Mouse (Mus musculus) forebrain, embryonic 12.5 days (tissue): Measurements from ENCODE around the gene Rnf144b. TPM values are rescaled to one million over a fixed set of nuclear protein-coding genes. Genes with fewer than 3 reads are reported as not detected.

Experiments used
- ATAC-seq: fragments of 200-750 bp; cut with Nextera tagmentation; 2 replicates; pipeline ENCODE4 v1.8.0; 2017; ENCODE audit warnings: moderate TSS enrichment; ENCODE audit not compliant: low FRiP score
- H3K27ac ChIP-seq: fragments of 300-500 bp; sonication (generic); 2 replicates; pipeline ENCODE4 v1.5.1; 2016; ENCODE audit warnings: mild to moderate bottlenecking
- H3K27me3 ChIP-seq: fragments of 300-500 bp; sonication (generic); 2 replicates; pipeline ENCODE4 v1.6.1; 2016; ENCODE audit warnings: mild to moderate bottlenecking
- H3K36me3 ChIP-seq: fragments of 300-500 bp; sonication (generic); replicated peaks from 2 replicates; pipeline ENCODE4 v1.6.1; 2016; ENCODE audit warnings: mild to moderate bottlenecking
- H3K4me1 ChIP-seq: fragments of 300-500 bp; sonication (generic); 2 replicates; pipeline ENCODE4 v1.6.1; 2016
- H3K4me2 ChIP-seq: fragments of 300-500 bp; sonication (generic); 2 replicates; pipeline ENCODE4 v1.6.1; 2016; ENCODE audit warnings: mild to moderate bottlenecking, moderate library complexity
- H3K4me3 ChIP-seq: fragments of 300-500 bp; sonication (generic); replicated peaks from 2 replicates; pipeline ENCODE4 v1.5.1; 2016; ENCODE audit warnings: mild to moderate bottlenecking
- H3K9ac ChIP-seq: fragments of 300-500 bp; sonication (generic); 2 replicates; pipeline ENCODE4 v1.6.1; 2016; ENCODE audit warnings: mild to moderate bottlenecking
- H3K9me3 ChIP-seq: fragments of 300-500 bp; sonication (generic); 2 replicates; pipeline ENCODE4 v1.6.1; 2016
- WGBS: fragments of 180-500 bp; shearing (Covaris S2); methylation state at CpG from one replicate; pipeline ENCODE4 v1.1.7; 2016; 5-methylcytosine and 5-hydroxymethylcytosine counted together
- polyA plus RNA-seq: library from polyadenylated mRNA; unstranded; fragments of >200 nt; fragmentation: Nextera tagmentation; extraction: Ambion mirVana; gene quantifications from 2 replicates; pipeline ENCODE4 v1.2.1, GENCODE M21; 2016

Rnf144b gene
- polyA plus RNA-seq, 1 experiment from 2014 or later = 0.56 TPM

- no peak for ATAC-seq
- Histone ChIP-seq H3K36me3 (no peaks in the 10 kb centered on the region), H3K4me2 (no peak overlapping the region), H3K4me3 (no peak overlapping the region), H3K9me3 (no peaks in the 10 kb centered on the region), H3K27me3 (peaks cover 2% of the 10 kb centered on the region), H3K9ac (no peak overlapping the region), H3K27ac (no peak overlapping the region), H3K4me1 (no peaks in the 10 kb centered on the region; the same call in 1 of the 2 replicates)
- 82% methylated on average over 4 of the region's 4 CpGs for WGBS
Observed at GRCm38 (mm10) chr13:47187836-47188235, 65.4 kb downstream of the Rnf144b start.

GRCm38 (mm10) chr13:47189971-47190370 lies 67.5 kb downstream of the Rnf144b start:
- WGBS = 93% methylated on average over 7 of the region's 7 CpGs
- no peak overlapping the region for H3K9ac ChIP-seq
- H3K4me2 ChIP-seq = no peak overlapping the region
- H3K27ac ChIP-seq = no peak overlapping the region
- H3K27me3 ChIP-seq = peaks cover 22% of the 10 kb centered on the region
- no peak for ATAC-seq
- H3K4me1 ChIP-seq = peaks cover 14% of the 10 kb centered on the region
- no peak overlapping the region for H3K4me3 ChIP-seq
- H3K9me3 ChIP-seq = no peaks in the 10 kb centered on the region
- H3K36me3 ChIP-seq = no peaks in the 10 kb centered on the region

GRCm38 (mm10) chr13:47192200-47192599 lies 69.7 kb downstream of the Rnf144b start:
- Histone ChIP-seq H3K4me1 (peaks cover 14% of the 10 kb centered on the region), H3K4me2 (no peak overlapping the region), H3K36me3 (no peaks in the 10 kb centered on the region), H3K27me3 (peaks cover 31% of the 10 kb centered on the region), H3K27ac (no peak overlapping the region), H3K9ac (no peak overlapping the region), H3K4me3 (no peak overlapping the region), H3K9me3 (no peaks in the 10 kb centered on the region)
- WGBS = 83% methylated on average over 2 of the region's 2 CpGs
- no peak for ATAC-seq

GRCm38 (mm10) chr13:47192771-47193170 lies 70.3 kb downstream of the Rnf144b start:
- Histone ChIP-seq H3K27ac (no peak overlapping the region), H3K9ac (no peak overlapping the region), H3K27me3 (peaks cover 31% of the 10 kb centered on the region), H3K9me3 (no peaks in the 10 kb centered on the region), H3K4me1 (peaks cover 14% of the 10 kb centered on the region), H3K4me2 (no peak overlapping the region), H3K36me3 (no peaks in the 10 kb centered on the region), H3K4me3 (no peak overlapping the region)
- 66% methylated on average over 5 of the region's 5 CpGs for WGBS
- ATAC-seq = no peak

GRCm38 (mm10) chr13:47193326-47194153 lies 71.1 kb downstream of the Rnf144b start:
- H3K27me3 ChIP-seq = peaks cover 31% of the 10 kb centered on the region
- H3K4me3 ChIP-seq = peak overlapping the region; percentile 50
- peak overlapping the region; percentile 56 for H3K9ac ChIP-seq
- no peaks in the 10 kb centered on the region for H3K9me3 ChIP-seq
- no peaks in the 10 kb centered on the region for H3K36me3 ChIP-seq
- no peak overlapping the region for H3K27ac ChIP-seq
- H3K4me2 ChIP-seq = peak overlapping the region; percentile 89
- WGBS = 8% methylated on average over 32 of the region's 32 CpGs
- ATAC-seq = no peak
- peaks cover 17% of the 10 kb centered on the region for H3K4me1 ChIP-seq

GRCm38 (mm10) chr13:47194695-47195094 lies 72.2 kb downstream of the Rnf144b start:
- Histone ChIP-seq H3K27ac (no peak overlapping the region), H3K9ac (no peak overlapping the region), H3K4me1 (peaks cover 17% of the 10 kb centered on the region), H3K4me3 (0 out of 2 replicates have a peak overlapping the region, but pooled peaks have one; percentile 8), H3K9me3 (no peaks in the 10 kb centered on the region), H3K27me3 (peaks cover 31% of the 10 kb centered on the region), H3K4me2 (peak overlapping the region; percentile 89), H3K36me3 (no peaks in the 10 kb centered on the region)
- WGBS = 36% methylated on average over 11 of the region's 11 CpGs
- no peak for ATAC-seq

GRCm38 (mm10) chr13:47195491-47195890 lies 73.0 kb downstream of the Rnf144b start:
- no peaks in the 10 kb centered on the region for H3K9me3 ChIP-seq
- no peak overlapping the region for H3K27ac ChIP-seq
- peaks cover 31% of the 10 kb centered on the region for H3K27me3 ChIP-seq
- no peak overlapping the region for H3K4me3 ChIP-seq
- no peak overlapping the region for H3K4me2 ChIP-seq
- no peak overlapping the region for H3K9ac ChIP-seq
- WGBS = 79% methylated on average over 4 of the region's 4 CpGs
- no peaks in the 10 kb centered on the region for H3K36me3 ChIP-seq
- ATAC-seq = no peak
- H3K4me1 ChIP-seq = peaks cover 17% of the 10 kb centered on the region

- H3K9me3 ChIP-seq = no peaks in the 10 kb centered on the region
- no peaks in the 10 kb centered on the region for H3K36me3 ChIP-seq
- 92% methylated on average over 12 of the region's 12 CpGs for WGBS
- H3K4me2 ChIP-seq = no peak overlapping the region
- ATAC-seq = no peak
- no peak overlapping the region for H3K9ac ChIP-seq
- peaks cover 4% of the 10 kb centered on the region; the same call in 1 of the 2 replicates for H3K4me1 ChIP-seq
- no peak overlapping the region for H3K4me3 ChIP-seq
- H3K27me3 ChIP-seq = peaks cover 7% of the 10 kb centered on the region
- H3K27ac ChIP-seq = no peak overlapping the region
Observed at GRCm38 (mm10) chr13:47200011-47200670, 77.7 kb downstream of the Rnf144b start.

- Histone ChIP-seq H3K9ac (no peak overlapping the region), H3K9me3 (peaks cover 6% of the 10 kb centered on the region; the same call in 1 of the 2 replicates), H3K4me3 (no peak overlapping the region), H3K36me3 (no peaks in the 10 kb centered on the region), H3K4me1 (peaks cover 4% of the 10 kb centered on the region; the same call in 1 of the 2 replicates), H3K27me3 (no peaks in the 10 kb centered on the region), H3K4me2 (no peak overlapping the region), H3K27ac (no peak overlapping the region)
- no peak for ATAC-seq
- WGBS = 78% methylated on average over 13 of the region's 13 CpGs
Observed at GRCm38 (mm10) chr13:47201962-47202624, 79.6 kb downstream of the Rnf144b start.

- WGBS = 80% methylated on average over 4 of the region's 4 CpGs
- ATAC-seq = no peak
Observed at GRCm38 (mm10) chr13:47210496-47210895, 88.0 kb downstream of the Rnf144b start.

GRCm38 (mm10) chr13:47210992-47211391 lies 88.5 kb downstream of the Rnf144b start:
- Histone ChIP-seq H3K27me3 (no peaks in the 10 kb centered on the region), H3K9me3 (peaks cover 6% of the 10 kb centered on the region; the same call in 1 of the 2 replicates), H3K27ac (no peak overlapping the region), H3K4me2 (no peak overlapping the region), H3K4me1 (no peaks in the 10 kb centered on the region), H3K36me3 (no peaks in the 10 kb centered on the region), H3K9ac (no peak overlapping the region), H3K4me3 (no peak overlapping the region)
- 88% methylated on average over 6 of the region's 6 CpGs for WGBS
- ATAC-seq = no peak

More at GRCm38 (mm10) chr13:47210496-47210895, 88.0 kb downstream of the Rnf144b start:
- H3K27ac ChIP-seq = no peak overlapping the region
- peaks cover 6% of the 10 kb centered on the region; the same call in 1 of the 2 replicates for H3K9me3 ChIP-seq
- no peaks in the 10 kb centered on the region for H3K36me3 ChIP-seq
- H3K27me3 ChIP-seq = no peaks in the 10 kb centered on the region
- no peaks in the 10 kb centered on the region for H3K4me1 ChIP-seq
- no peak overlapping the region for H3K4me2 ChIP-seq
- H3K9ac ChIP-seq = no peak overlapping the region
- H3K4me3 ChIP-seq = no peak overlapping the region

GRCm38 (mm10) chr13:47211581-47211980 lies 89.1 kb downstream of the Rnf144b start:
- Histone ChIP-seq H3K27ac (no peak overlapping the region), H3K9ac (no peak overlapping the region), H3K9me3 (peaks cover 2% of the 10 kb centered on the region; the same call in 1 of the 2 replicates), H3K4me3 (no peak overlapping the region), H3K27me3 (no peaks in the 10 kb centered on the region), H3K36me3 (no peaks in the 10 kb centered on the region), H3K4me2 (no peak overlapping the region), H3K4me1 (no peaks in the 10 kb centered on the region)
- no peak for ATAC-seq
- WGBS = 95% methylated on average over 7 of the region's 7 CpGs
